Mouse (Mus musculus) gastrocnemius, postnatal 14 days (tissue): Measurements from ENCODE around the gene Ypel5. TPM values are rescaled to one million over a fixed set of nuclear protein-coding genes. Genes with fewer than 3 reads are reported as not detected.

ENCODE experiments used
- DNase-seq: peaks from one replicate; pipeline ENCODE4 v3.0.0; 2021; ENCODE audit warnings: mixed read lengths
- intact Hi-C: fragments of 180-260 bp; cut with DNase I; formaldehyde crosslinking; loops from one replicate; pipeline ENCODE4 v1.15.1; 2025; ENCODE audit warnings: low total_unique reads
- total RNA-seq, 2 experiments: library from RNA; stranded (reverse); gene quantifications; 2 replicates each; pipeline ENCODE4 v1.2.3; 2021

The Ypel5 gene
- total RNA-seq, 2 experiments from 2014 or later: 21.5 to 23.7 TPM

GRCm38 (mm10) chr17:72837824-72838474 lies 1.7 kb downstream of the Ypel5 start:
- intact Hi-C loops: no loop called here

GRCm38 (mm10) chr17:72839000-72839399 lies 2.7 kb downstream of the Ypel5 start:
- intact Hi-C loops: no loop called here
- DNase-seq: no peak

More at GRCm38 (mm10) chr17:72837824-72838474, 1.7 kb downstream of the Ypel5 start:
- no peak for DNase-seq

GRCm38 (mm10) chr17:72844393-72844792 lies 8.1 kb downstream of the Ypel5 start:
- intact Hi-C loops: no loop called here
- DNase-seq: no peak

DNA sequence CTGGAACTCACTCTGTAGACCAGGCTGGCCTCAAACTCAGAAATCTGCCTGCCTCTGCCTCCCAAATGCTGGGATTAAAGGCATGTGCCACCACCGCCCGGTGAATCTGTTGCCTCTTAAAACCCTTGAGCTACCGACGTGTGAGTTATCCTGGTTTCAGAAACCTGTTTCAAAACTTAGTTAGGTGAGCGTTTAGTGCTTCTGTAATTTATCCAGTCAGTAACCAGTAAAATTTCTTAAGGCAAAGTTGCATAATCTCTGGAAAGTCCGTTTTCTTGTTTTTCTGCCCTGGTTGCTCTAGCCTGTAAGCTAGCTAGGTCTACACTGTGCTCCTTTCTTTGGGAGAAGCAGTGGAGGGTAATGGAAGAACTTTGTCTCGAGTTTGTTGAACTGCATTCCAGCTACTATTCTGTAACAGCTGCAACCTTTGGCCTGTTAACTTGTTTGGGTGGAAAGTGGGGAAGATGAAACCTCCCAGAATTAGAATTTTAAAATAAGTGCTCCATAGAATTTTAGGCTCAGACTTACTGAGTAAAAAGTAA lies 8.8 kb downstream of the Ypel5 start:
- intact Hi-C loops: no loop called here
- no peak for DNase-seq

- no peak for DNase-seq
- intact Hi-C loops: no loop called here
These were observed 9.3 kb downstream of the Ypel5 start for GRCm38 (mm10) chr17:72845521-72845920.

DNA sequence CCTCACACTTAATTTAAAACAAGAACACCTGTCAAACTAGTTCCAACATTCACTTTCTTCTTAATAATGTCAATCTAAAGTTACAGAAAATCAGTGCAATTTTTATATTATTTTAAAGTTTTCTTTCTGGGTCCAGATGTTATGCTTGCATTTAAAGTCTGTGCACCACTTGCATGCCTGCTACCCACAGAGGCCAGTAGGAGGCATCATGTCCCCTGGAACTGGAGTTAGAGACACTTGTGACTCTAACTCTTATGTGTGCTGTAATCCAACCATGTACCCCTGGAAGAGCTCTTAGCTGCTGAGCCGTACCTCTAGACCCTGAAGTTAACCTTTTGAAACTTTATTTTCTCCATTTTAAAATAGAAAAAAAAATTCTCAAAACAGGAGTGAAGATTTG lies 19.0 kb downstream of the Ypel5 start:
- no peak for DNase-seq
- intact Hi-C loops: no loop called here

GRCm38 (mm10) chr17:72857677-72858633 lies 21.7 kb downstream of the Ypel5 start:
- peak; percentile 46 for DNase-seq
- intact Hi-C loops: no loop called here

DNA sequence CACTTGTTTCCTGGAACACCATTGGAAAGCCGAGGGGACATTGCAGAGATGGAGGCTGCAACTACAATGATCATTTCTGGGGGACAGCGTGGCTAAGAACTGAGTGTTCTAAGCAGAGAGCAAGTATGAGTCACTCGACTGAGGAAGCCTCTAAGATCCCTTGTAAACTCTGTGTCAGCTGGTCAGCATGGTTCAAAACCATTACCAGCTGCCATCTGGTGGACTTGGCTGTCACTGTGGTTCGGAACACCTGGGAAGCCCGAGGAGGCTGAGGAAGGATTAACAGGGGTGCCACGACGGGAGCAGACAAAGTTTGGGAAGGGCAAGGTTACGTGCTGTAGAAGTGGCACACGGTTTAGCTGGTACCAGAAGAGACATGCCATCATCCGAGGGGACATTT lies 27.0 kb downstream of the Ypel5 start:
- intact Hi-C loops: loop anchor here (10.0 kb wide), 1 partner anchor 432 kb away; no protein-coding TSS in a partner anchor
- DNase-seq: no peak

DNA sequence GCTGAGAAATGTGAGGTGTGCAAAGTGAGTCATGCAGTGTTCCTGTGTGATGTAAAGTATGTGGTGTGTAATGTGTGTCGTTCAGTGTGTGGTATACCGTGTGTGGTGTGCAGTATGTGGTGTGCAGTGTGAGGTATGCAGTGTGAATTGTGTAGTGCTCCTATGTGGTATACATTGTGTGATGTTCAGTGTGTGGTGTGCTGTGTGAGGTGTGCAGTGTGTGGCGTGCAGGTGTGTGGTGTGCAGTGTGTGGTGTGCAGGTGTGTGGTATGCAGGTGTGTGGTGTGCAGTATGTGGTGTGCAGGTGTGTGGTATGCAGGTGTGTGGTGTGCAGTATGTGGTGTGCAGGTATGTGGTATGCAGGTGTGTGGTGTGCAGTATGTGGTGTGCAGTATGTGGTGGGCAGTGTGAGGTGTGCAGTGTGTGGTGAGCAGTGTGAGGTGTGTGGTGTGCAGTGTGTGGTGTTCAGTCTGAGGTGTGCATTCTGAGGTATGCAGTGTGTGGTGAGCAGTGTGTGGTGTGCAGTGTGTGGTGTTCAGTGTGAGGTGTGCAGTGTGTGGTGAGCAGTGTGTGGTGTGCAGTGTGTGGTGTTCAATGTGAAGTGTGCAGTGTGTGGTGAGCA lies 30.5 kb downstream of the Ypel5 start:
- DNase-seq: no peak
- intact Hi-C loops: loop anchor here (10.0 kb wide), 1 partner anchor 428 kb away; no protein-coding TSS in a partner anchor

DNA sequence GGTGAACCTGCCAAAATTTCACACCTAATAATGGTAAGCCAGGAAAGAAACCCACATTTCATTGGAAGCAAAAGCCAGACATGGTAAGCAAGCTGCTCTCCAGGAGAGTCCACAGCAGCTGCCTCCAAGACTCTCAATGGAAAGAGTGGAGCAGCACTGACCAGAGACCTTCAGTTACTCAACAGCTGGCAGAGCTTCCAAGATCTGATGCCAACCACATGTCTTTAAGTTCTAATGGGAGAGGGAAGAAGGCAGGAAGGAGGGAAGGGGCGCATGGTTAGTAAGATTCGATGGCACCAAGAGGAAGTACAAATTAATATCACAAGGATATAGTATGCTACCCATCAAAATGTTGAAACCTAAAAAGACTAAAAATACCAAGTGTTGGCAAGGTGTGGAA lies 31.9 kb downstream of the Ypel5 start:
- no peak for DNase-seq
- intact Hi-C loops: loop anchor here (10.0 kb wide), 1 partner anchor 427 kb away; no protein-coding TSS in a partner anchor

GRCm38 (mm10) chr17:72878979-72879378 lies 42.7 kb downstream of the Ypel5 start:
- no peak for DNase-seq
- intact Hi-C loops: no loop called here

DNA sequence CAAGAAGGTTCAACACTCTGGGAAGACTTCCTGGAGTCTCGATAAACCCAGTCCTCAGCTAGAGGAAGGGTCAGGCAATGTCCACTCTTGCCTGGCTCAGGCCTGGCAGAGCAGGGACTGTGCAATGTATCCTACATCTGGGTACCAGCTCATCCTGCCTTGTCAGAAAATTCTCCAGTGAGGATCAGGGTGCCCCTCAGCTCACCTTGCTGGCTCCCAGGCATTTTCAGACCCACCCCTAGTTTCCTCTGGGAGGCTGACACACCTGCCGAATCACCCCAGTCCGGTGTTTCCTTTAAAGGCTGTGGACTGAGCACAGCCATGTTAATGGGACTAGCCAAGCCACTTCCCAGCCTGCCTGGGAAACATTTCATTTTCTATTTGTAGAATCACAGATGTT lies 43.9 kb downstream of the Ypel5 start:
- DNase-seq: no peak
- intact Hi-C loops: no loop called here

DNA sequence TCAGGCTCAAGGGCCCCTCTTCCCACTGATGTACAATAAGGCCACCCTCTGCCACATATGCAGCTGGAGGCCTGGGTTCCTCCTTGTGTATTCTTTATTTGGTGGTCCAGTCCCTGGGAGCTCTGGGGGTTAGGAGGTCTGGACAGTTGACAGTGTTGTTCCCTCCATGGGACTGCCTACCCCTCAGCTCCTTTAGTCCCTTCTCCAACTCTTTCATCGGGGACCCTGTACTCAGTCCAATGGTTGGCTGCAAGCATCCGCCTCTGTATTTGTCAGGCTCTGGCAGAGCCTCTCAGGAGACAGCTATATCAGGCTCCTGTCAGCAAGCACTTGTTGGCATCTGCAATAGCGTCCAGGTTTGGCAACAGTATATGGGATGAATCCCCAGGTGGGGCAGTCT lies 44.8 kb downstream of the Ypel5 start:
- DNase-seq: no peak
- intact Hi-C loops: no loop called here

- intact Hi-C loops: no loop called here
- DNase-seq: no peak
These were observed 45.6 kb downstream of the Ypel5 start for GRCm38 (mm10) chr17:72881804-72882203.

- peak; percentile 33 for DNase-seq
- intact Hi-C loops: loop anchor here (5.0 kb wide), 1 partner anchor 118 kb away; no protein-coding TSS in a partner anchor
These were observed 53.5 kb downstream of the Ypel5 start for GRCm38 (mm10) chr17:72889556-72890397.

- intact Hi-C loops: loop anchor here (5.0 kb wide), 1 partner anchor 117 kb away; no protein-coding TSS in a partner anchor
- no peak for DNase-seq
These were observed 54.2 kb downstream of the Ypel5 start for GRCm38 (mm10) chr17:72890398-72890898.

DNA sequence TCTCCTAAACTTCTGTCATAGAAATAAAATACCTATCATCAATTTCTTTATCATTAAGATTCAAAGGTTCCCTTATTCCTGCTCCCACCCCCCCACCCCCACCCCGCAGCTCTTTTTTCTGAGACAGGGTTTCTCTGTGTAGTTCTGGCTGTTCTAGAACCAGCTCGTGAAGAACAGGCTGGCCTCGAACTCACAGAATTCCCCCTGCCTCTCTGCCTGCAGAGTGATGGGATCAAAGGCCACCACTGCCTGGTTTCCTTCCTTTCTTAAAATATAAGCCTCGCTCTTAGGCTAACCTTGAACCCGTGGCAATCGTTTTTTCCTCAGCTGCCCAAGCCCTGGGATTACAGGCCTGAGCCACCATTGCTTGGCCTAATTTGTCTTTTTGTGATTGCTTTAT lies 55.3 kb downstream of the Ypel5 start:
- intact Hi-C loops: loop anchor here (5.0 kb wide), 1 partner anchor 116 kb away; no protein-coding TSS in a partner anchor
- no peak for DNase-seq

- peak; percentile 23 for DNase-seq
- intact Hi-C loops: no loop called here
These were observed 59.3 kb downstream of the Ypel5 start for GRCm38 (mm10) chr17:72895506-72895905.

DNA sequence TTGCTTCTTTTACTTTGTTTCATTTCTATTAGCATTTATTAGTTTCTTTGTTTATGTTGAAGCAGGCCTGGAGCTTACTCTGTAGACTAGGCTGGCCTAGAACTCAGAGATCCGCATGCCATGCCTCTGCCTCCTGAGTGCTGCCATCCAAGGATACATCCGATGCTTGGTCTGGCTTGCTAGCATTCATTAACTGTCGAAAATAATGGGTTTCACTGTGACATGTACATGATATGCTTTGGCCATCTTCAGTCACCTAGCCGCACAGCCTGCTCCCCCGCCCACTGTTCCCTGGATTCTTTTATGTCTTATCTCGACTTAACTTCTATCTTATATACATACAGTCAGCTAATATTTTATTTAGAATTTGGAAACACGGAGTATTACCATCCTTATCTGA lies 60.8 kb downstream of the Ypel5 start:
- no peak for DNase-seq
- intact Hi-C loops: no loop called here
